Mouse (Mus musculus): ENCODE data around the gene Lypd3. TPM values are rescaled to one million over a fixed set of nuclear protein-coding genes. Genes with fewer than 3 reads are reported as not detected.
"Not testable (repeated sequence)": the region's sequence is repeated elsewhere in the genome, so short reads cannot be mapped to it uniquely, and the experiment has no call there.

The Lypd3 gene
- polyA plus RNA-seq, 1 experiment from 2014 or later = 0.73 TPM

DNA sequence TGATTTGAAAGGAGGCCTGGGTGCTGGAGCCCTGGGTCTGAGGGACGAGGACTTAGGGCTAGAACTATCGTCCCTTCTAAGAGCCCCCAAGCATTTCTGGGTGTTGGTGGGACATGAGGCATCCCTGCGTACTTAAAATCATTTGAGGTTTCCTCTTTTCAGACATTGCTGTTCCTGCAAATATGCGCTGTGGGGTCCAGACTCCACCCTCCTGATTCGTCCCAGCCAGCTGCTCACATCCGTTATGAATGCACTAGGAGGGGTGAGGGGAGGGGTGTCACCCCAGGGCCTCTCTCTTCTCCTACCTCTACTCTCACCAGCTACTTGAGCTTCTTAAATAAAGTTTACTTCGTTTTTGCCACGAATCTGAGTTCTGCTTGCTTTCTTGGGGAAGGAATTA, 27.8 kb upstream of the Lypd3 start:
- H3K4me2 ChIP-seq (ENCODE audit: low read depth, low read length, severe bottlenecking) = no peak overlapping the region
- peaks cover 8% of the 10 kb centered on the region; the same call in 1 of the 2 replicates for H3K4me1 ChIP-seq (replicated peaks; ENCODE audit: control insufficient read depth, insufficient read depth, low read length)
- no peak overlapping the region for H3K27ac ChIP-seq (ENCODE audit: low read depth, low read length)
- H3K9me3 ChIP-seq (ENCODE audit: control insufficient read depth, low read length) = no peaks in the 10 kb centered on the region
- no peak for DNase-seq (ENCODE audit: low spot score)
- no peak overlapping the region for H3K4me3 ChIP-seq (ENCODE audit: low read depth, low read length)
- no peaks in the 10 kb centered on the region for H3K36me3 ChIP-seq (ENCODE audit: control insufficient read depth, insufficient read depth, low read length)
- 74% methylated on average over 8 of the region's 8 CpGs for WGBS
- no peak overlapping the region for H3K9ac ChIP-seq (ENCODE audit: low read length)
- peaks cover 39% of the 10 kb centered on the region for H3K27me3 ChIP-seq (ENCODE audit: control insufficient read depth, insufficient read depth, low read length)
- ATAC-seq (replicated peaks; ENCODE audit: low FRiP score) = no peak

DNA sequence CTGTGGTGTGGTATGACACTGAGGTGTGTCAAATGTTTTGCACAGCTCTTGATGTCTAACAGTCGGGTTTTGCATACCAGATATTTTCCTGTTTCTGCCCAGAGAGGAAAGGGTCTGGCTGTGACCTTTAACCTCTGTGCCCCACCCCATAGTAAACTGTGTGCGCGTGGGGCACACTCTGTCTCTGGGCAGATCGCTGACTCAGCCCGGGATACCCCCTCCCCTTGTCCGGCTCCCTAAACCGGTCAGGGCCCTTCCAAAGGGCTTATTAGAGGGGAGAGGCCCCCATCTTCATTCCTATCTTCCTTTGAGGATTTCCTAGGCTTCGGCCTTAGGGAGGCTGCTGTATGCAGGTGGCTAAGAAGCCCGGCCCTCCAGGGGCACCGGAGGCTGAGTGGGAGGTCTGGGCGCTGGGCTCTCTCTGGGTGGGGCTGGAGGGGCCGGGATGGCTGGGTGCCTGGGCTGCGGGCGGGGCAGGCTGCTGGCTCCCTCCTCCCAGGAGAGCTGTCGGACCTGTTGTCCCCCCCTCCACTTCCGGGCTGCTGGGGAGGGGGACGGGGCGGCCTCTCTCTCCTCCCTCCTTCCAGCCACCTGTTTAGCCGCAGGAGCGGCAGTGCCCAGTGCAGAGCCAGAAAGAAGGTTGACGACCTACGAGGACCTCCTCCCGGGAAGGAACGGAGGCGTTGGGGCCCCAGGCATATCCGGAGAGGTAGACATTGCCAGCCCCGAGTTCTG, 26.0 kb upstream of the Lypd3 start, which contains the start of gene Phldb3:
TSS of gene Phldb3 (plus strand) at position 620 of the 735 bp plus-strand sequence.
- Histone ChIP-seq H3K9ac (ENCODE audit: low read length) (peak within 1 kb of the TSS; percentile 16; the same call in 1 of the 2 replicates), H3K4me2 (ENCODE audit: low read depth, low read length, severe bottlenecking) (peak within 1 kb of the TSS; percentile 52), H3K36me3 (ENCODE audit: control insufficient read depth, insufficient read depth, low read length) (no peaks in the 10 kb centered on the region), H3K9me3 (ENCODE audit: control insufficient read depth, low read length) (no peaks in the 10 kb centered on the region), H3K27me3 (ENCODE audit: control insufficient read depth, insufficient read depth, low read length) (peaks cover 39% of the 10 kb centered on the region), H3K4me3 (ENCODE audit: low read depth, low read length) (peak within 1 kb of the TSS; percentile 32), H3K4me1 (replicated peaks; ENCODE audit: control insufficient read depth, insufficient read depth, low read length) (peaks cover 8% of the 10 kb centered on the region; the same call in 1 of the 2 replicates), H3K27ac (ENCODE audit: low read depth, low read length) (no peak within 1 kb of the TSS)
- 2% methylated on average over 24 of the region's 27 CpGs for WGBS
- peak; percentile 18; the same call in 1 of the 2 replicates for ATAC-seq (replicated peaks; ENCODE audit: low FRiP score)
- DNase-seq (ENCODE audit: low spot score) = no peak

DNA sequence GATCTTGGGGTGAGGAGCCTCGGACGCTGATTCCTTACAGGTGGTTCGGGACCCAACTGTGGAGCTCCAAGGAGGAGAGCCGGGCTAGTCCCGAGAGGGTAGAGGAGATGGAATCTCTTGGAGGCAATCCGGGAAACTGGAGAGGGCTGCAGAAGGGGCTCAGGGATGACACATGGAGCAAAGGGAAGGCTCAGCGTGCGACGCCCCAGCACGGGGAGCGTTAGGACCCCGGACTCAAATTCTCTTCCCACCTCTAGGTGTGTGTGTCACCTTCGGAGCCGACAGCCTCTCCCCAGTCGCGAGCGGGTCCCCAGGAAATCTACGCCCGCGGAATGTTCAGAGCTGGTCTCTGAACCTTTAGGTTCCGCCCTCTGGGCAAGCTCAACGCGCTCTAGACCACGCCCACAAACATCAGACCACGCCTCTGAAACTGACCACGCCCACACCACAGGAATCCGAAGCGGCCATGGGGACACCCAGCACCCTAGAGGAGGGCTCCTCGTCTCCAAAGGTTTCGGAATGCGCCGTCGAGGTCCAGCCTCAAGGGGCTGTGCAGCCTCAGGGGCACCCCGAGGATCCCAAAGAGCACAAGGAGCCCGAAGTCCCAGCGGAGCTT, 25.4 kb upstream of the Lypd3 start:
- Histone ChIP-seq H3K36me3 (ENCODE audit: control insufficient read depth, insufficient read depth, low read length) (no peaks in the 10 kb centered on the region), H3K4me2 (ENCODE audit: low read depth, low read length, severe bottlenecking) (peak overlapping the region; percentile 52), H3K4me1 (replicated peaks; ENCODE audit: control insufficient read depth, insufficient read depth, low read length) (peaks cover 8% of the 10 kb centered on the region; the same call in 1 of the 2 replicates), H3K27ac (ENCODE audit: low read depth, low read length) (no peak overlapping the region), H3K9me3 (ENCODE audit: control insufficient read depth, low read length) (no peaks in the 10 kb centered on the region), H3K27me3 (ENCODE audit: control insufficient read depth, insufficient read depth, low read length) (peaks cover 39% of the 10 kb centered on the region), H3K9ac (ENCODE audit: low read length) (peak overlapping the region; percentile 16; the same call in 1 of the 2 replicates), H3K4me3 (ENCODE audit: low read depth, low read length) (peak overlapping the region; percentile 32)
- DNase-seq (ENCODE audit: low spot score) (peak; percentile 84), ATAC-seq (replicated peaks; ENCODE audit: low FRiP score) (peak; percentile 53)
- WGBS = under 1% methylated on average over 36 of the region's 36 CpGs

- peak overlapping the region; percentile 52; the same call in 1 of the 2 replicates for H3K4me2 ChIP-seq (ENCODE audit: low read depth, low read length, severe bottlenecking)
- ATAC-seq (replicated peaks; ENCODE audit: low FRiP score) = no peak
- H3K9ac ChIP-seq (ENCODE audit: low read length) = no peak overlapping the region
- WGBS = 15% methylated on average over 7 of the region's 7 CpGs
- no peak overlapping the region for H3K27ac ChIP-seq (ENCODE audit: low read depth, low read length)
- H3K9me3 ChIP-seq (ENCODE audit: control insufficient read depth, low read length) = no peaks in the 10 kb centered on the region
- H3K27me3 ChIP-seq (ENCODE audit: control insufficient read depth, insufficient read depth, low read length) = peaks cover 39% of the 10 kb centered on the region
- no peaks in the 10 kb centered on the region for H3K36me3 ChIP-seq (ENCODE audit: control insufficient read depth, insufficient read depth, low read length)
- peak overlapping the region; percentile 32 for H3K4me3 ChIP-seq (ENCODE audit: low read depth, low read length)
- H3K4me1 ChIP-seq (replicated peaks; ENCODE audit: control insufficient read depth, insufficient read depth, low read length) = peaks cover 8% of the 10 kb centered on the region; the same call in 1 of the 2 replicates
- no peak for DNase-seq (ENCODE audit: low spot score)
Observed at GRCm38 (mm10) chr7:24611709-24612108, 24.6 kb upstream of the Lypd3 start.

- peaks cover 39% of the 10 kb centered on the region for H3K27me3 ChIP-seq (ENCODE audit: control insufficient read depth, insufficient read depth, low read length)
- DNase-seq (ENCODE audit: low spot score) = no peak
- H3K4me3 ChIP-seq (ENCODE audit: low read depth, low read length) = no peak overlapping the region; the same call in 1 of the 2 replicates
- no peak overlapping the region for H3K27ac ChIP-seq (ENCODE audit: low read depth, low read length)
- H3K4me2 ChIP-seq (ENCODE audit: low read depth, low read length, severe bottlenecking) = peak overlapping the region; percentile 29
- H3K9ac ChIP-seq (ENCODE audit: low read length) = peak overlapping the region; percentile 17
- peaks cover 8% of the 10 kb centered on the region; the same call in 1 of the 2 replicates for H3K4me1 ChIP-seq (replicated peaks; ENCODE audit: control insufficient read depth, insufficient read depth, low read length)
- no peaks in the 10 kb centered on the region for H3K36me3 ChIP-seq (ENCODE audit: control insufficient read depth, insufficient read depth, low read length)
- 3% methylated on average over 27 of the region's 27 CpGs for WGBS
- no peak for ATAC-seq (replicated peaks; ENCODE audit: low FRiP score)
- no peaks in the 10 kb centered on the region for H3K9me3 ChIP-seq (ENCODE audit: control insufficient read depth, low read length)
Observed at GRCm38 (mm10) chr7:24612308-24612910, 23.9 kb upstream of the Lypd3 start.

GRCm38 (mm10) chr7:24614816-24615215, 21.5 kb upstream of the Lypd3 start:
- no peak overlapping the region for H3K4me3 ChIP-seq (ENCODE audit: low read depth, low read length)
- H3K27me3 ChIP-seq (ENCODE audit: control insufficient read depth, insufficient read depth, low read length) = peaks cover 36% of the 10 kb centered on the region
- 76% methylated on average over 13 of the region's 13 CpGs for WGBS
- peaks cover 8% of the 10 kb centered on the region; the same call in 1 of the 2 replicates for H3K4me1 ChIP-seq (replicated peaks; ENCODE audit: control insufficient read depth, insufficient read depth, low read length)
- H3K9ac ChIP-seq (ENCODE audit: low read length) = no peak overlapping the region
- DNase-seq (ENCODE audit: low spot score) = no peak
- H3K9me3 ChIP-seq (ENCODE audit: control insufficient read depth, low read length) = no peaks in the 10 kb centered on the region
- ATAC-seq (replicated peaks; ENCODE audit: low FRiP score) = no peak
- no peak overlapping the region for H3K4me2 ChIP-seq (ENCODE audit: low read depth, low read length, severe bottlenecking)
- H3K27ac ChIP-seq (ENCODE audit: low read depth, low read length) = no peak overlapping the region
- H3K36me3 ChIP-seq (ENCODE audit: control insufficient read depth, insufficient read depth, low read length) = no peaks in the 10 kb centered on the region

DNA sequence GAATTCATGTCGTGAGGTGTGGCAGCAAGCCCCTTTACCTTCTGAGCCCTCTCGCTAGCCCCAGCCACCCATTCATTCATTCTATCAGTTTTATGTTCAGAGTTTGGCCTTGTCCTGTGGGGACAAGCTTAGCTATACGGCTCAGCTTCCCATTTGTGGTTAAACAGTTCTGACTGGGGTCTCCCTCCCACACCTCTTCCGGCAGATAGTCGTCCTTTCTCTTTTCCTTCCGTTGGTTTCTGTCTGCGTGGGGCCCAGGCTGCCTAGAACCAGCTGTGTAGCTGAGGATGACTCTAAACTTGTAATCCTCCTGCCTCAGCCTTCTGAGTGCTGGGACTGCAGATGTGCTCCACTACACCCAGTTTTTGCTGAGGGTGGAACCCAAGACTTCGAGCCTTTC, 18.6 kb upstream of the Lypd3 start:
- Histone ChIP-seq H3K27me3 (ENCODE audit: control insufficient read depth, insufficient read depth, low read length) (peaks cover 8% of the 10 kb centered on the region), H3K9ac (ENCODE audit: low read length) (no peak overlapping the region), H3K9me3 (ENCODE audit: control insufficient read depth, low read length) (no peaks in the 10 kb centered on the region; the same call in 1 of the 2 replicates), H3K36me3 (ENCODE audit: control insufficient read depth, insufficient read depth, low read length) (no peaks in the 10 kb centered on the region), H3K4me2 (ENCODE audit: low read depth, low read length, severe bottlenecking) (no peak overlapping the region), H3K4me1 (replicated peaks; ENCODE audit: control insufficient read depth, insufficient read depth, low read length) (no peaks in the 10 kb centered on the region; the same call in 1 of the 2 replicates), H3K27ac (ENCODE audit: low read depth, low read length) (no peak overlapping the region), H3K4me3 (ENCODE audit: low read depth, low read length) (no peak overlapping the region)
- DNase-seq (ENCODE audit: low spot score) = no peak
- ATAC-seq (replicated peaks; ENCODE audit: low FRiP score) = no peak
- 83% methylated on average over 8 of the region's 8 CpGs for WGBS

GRCm38 (mm10) chr7:24618374-24618773, 18.0 kb upstream of the Lypd3 start:
- H3K36me3 ChIP-seq (ENCODE audit: control insufficient read depth, insufficient read depth, low read length); H3K4me1 ChIP-seq (replicated peaks; ENCODE audit: control insufficient read depth, insufficient read depth, low read length); H3K9ac ChIP-seq (ENCODE audit: low read length); H3K4me3 ChIP-seq (ENCODE audit: low read depth, low read length); H3K27me3 ChIP-seq (ENCODE audit: control insufficient read depth, insufficient read depth, low read length); H3K9me3 ChIP-seq (ENCODE audit: control insufficient read depth, low read length); ATAC-seq (replicated peaks; ENCODE audit: low FRiP score); H3K4me2 ChIP-seq (ENCODE audit: low read depth, low read length, severe bottlenecking); DNase-seq (ENCODE audit: low spot score); H3K27ac ChIP-seq (ENCODE audit: low read depth, low read length): not testable (repeated sequence)
- 92% methylated on average over 8 of the region's 8 CpGs for WGBS
